In genomic region chr5:137375627-137376026, GRCm38 (mm10) we compare ENCODE assay signal across 9 mouse cellular contexts. TPM values are rescaled to one million over a fixed set of nuclear protein-coding genes. Genes with fewer than 3 reads are reported as not detected.
DNase-seq lines count a peak whose midpoint lies in the region; ATAC-seq and TF ChIP-seq lines count a peak whose summit lies in the region.
"Had no signal": no experiment of that assay in that cellular context is flagged by ENCODE, and none has a peak within 500 bp of the region (broad histone marks: within the 10 kb centered on the region; RNA-seq: fewer than 3 reads in every experiment).

No protein-coding gene starts in this region.

- no peak for TF ChIP-seq EP300 in stomach, postnatal 0 days (optimal IDR thresholded peaks at IDR 0.05)
- TF ChIP-seq EP300 in heart, adult 2 months (IDR thresholded peaks at IDR 0.05; ENCODE audit: insufficient read depth, low read depth, low read length): peak; percentile 77; the same call in 1 of the 2 replicates

- H3K9me3 ChIP-seq in stomach, embryonic 14.5 days (ENCODE audit: control insufficient read depth, low read depth, low read length): no peaks in the 10 kb centered on the region
- H3K9me3 ChIP-seq in stomach, postnatal 0 days (ENCODE audit: control insufficient read depth, low read length): no peaks in the 10 kb centered on the region
- no peaks in the 10 kb centered on the region for H3K9me3 ChIP-seq in kidney, embryonic 16.5 days (ENCODE audit: low read length)
- no peaks in the 10 kb centered on the region for H3K9me3 ChIP-seq in stomach, embryonic 15.5 days

- H3K4me2 ChIP-seq in stomach, embryonic 14.5 days (replicated peaks; ENCODE audit: low read depth, low read length): no peak overlapping the region
- H3K4me2 ChIP-seq in stomach, postnatal 0 days (replicated peaks; ENCODE audit: low read depth): no peak overlapping the region
- no peak overlapping the region for H3K4me2 ChIP-seq in kidney, embryonic 16.5 days (replicated peaks; ENCODE audit: low read depth, low read length)
- no peak overlapping the region for H3K4me2 ChIP-seq in stomach, embryonic 15.5 days

- H3K27ac ChIP-seq in stomach, embryonic 14.5 days (ENCODE audit: low read length): peak overlapping the region; percentile 30; the same call in 1 of the 2 replicates
- no peak overlapping the region; the same call in 1 of the 2 replicates for H3K27ac ChIP-seq in stomach, postnatal 0 days (replicated peaks)
- H3K27ac ChIP-seq in heart, adult 2 months: no peak overlapping the region; the same call in 1 of the 2 replicates
- H3K27ac ChIP-seq in kidney, embryonic 16.5 days (ENCODE audit: low read length): peak overlapping the region; percentile 59; the same call in 1 of the 2 replicates
- peak overlapping the region; percentile 51; the same call in 1 of the 2 replicates for H3K27ac ChIP-seq in stomach, embryonic 15.5 days

- H3K27me3 ChIP-seq in stomach, embryonic 14.5 days (ENCODE audit: control insufficient read depth, insufficient read depth, low read length): no peaks in the 10 kb centered on the region
- H3K27me3 ChIP-seq in stomach, postnatal 0 days (ENCODE audit: control insufficient read depth, insufficient read depth, low read length): no peaks in the 10 kb centered on the region
- no peaks in the 10 kb centered on the region for H3K27me3 ChIP-seq in heart, adult 2 months (ENCODE audit: control insufficient read depth, insufficient read depth, low read length)
- no peaks in the 10 kb centered on the region for H3K27me3 ChIP-seq in kidney, embryonic 16.5 days (ENCODE audit: insufficient read depth, low read length)
- no peaks in the 10 kb centered on the region for H3K27me3 ChIP-seq in stomach, embryonic 15.5 days (replicated peaks)

- no peak for DNase-seq in stomach, postnatal 0 days (ENCODE audit: low spot score)
- DNase-seq in heart, adult 2 months: peak; percentile 78 to 81
- DNase-seq in cerebellum, adult 9-11 months: no peak
- no peak for DNase-seq in left cerebral cortex, adult 11 months (ENCODE audit: low spot score)
- no peak for DNase-seq in urinary bladder, postnatal 4 days (ENCODE audit: low spot score in 2 of 2)

- H3K79me2 ChIP-seq in heart, adult 2 months (replicated peaks; ENCODE audit: control insufficient read depth, insufficient read depth, low read length): no peaks in the 10 kb centered on the region

- H3K4me3 ChIP-seq in stomach, embryonic 14.5 days (ENCODE audit: low read depth, low read length): no peak overlapping the region
- no peak overlapping the region for H3K4me3 ChIP-seq in stomach, postnatal 0 days (ENCODE audit: low read depth, low read length)
- H3K4me3 ChIP-seq in heart, adult 2 months: no peak overlapping the region
- H3K4me3 ChIP-seq in kidney, embryonic 16.5 days (ENCODE audit: low read length): no peak overlapping the region
- H3K4me3 ChIP-seq in stomach, embryonic 15.5 days (replicated peaks): no peak overlapping the region

- peak; percentile 40; the same call in 1 of the 2 replicates for TF ChIP-seq POLR2A in heart, adult 2 months (IDR thresholded peaks at IDR 0.05; ENCODE audit: insufficient read depth, low read depth, low read length)

- TF ChIP-seq CTCF in stomach, postnatal 0 days (IDR thresholded peaks at IDR 0.05; ENCODE audit: low read depth): no peak
- no peak for TF ChIP-seq CTCF in heart, adult 2 months (IDR thresholded peaks at IDR 0.05)

- no peak for ATAC-seq in stomach, embryonic 14.5 days (ENCODE audit: insufficient number of reproducible peaks, insufficient read depth, low FRiP score, low read depth)
- no peak for ATAC-seq in stomach, postnatal 0 days (ENCODE audit: low FRiP score, low TSS enrichment)
- ATAC-seq in kidney, embryonic 16.5 days (ENCODE audit: low FRiP score, low TSS enrichment): peak; percentile 16; the same call in 1 of the 2 replicates
- ATAC-seq in stomach, embryonic 15.5 days (ENCODE audit: insufficient read depth, low FRiP score, low read depth): no peak; the same call in 1 of the 2 replicates

- H3K9ac ChIP-seq in stomach, embryonic 14.5 days (replicated peaks; ENCODE audit: low read depth, low read length): no peak overlapping the region
- no peak overlapping the region for H3K9ac ChIP-seq in stomach, postnatal 0 days (ENCODE audit: low read length)
- H3K9ac ChIP-seq in heart, adult 2 months (ENCODE audit: low read depth, low read length): no peak overlapping the region
- no peak overlapping the region for H3K9ac ChIP-seq in kidney, embryonic 16.5 days (replicated peaks; ENCODE audit: low read length)
- H3K9ac ChIP-seq in stomach, embryonic 15.5 days: no peak overlapping the region

- intact Hi-C loops in heart, adult 2 months (cut with DNase I): loop anchor here (1.0 to 5.0 kb wide), 3 partner anchors 25 to 243 kb away; partner anchors contain the start of gene Ephb4

- peaks cover 40% of the 10 kb centered on the region for H3K36me3 ChIP-seq in stomach, embryonic 14.5 days (ENCODE audit: control insufficient read depth, insufficient read depth, low read length)
- peaks cover 22% of the 10 kb centered on the region for H3K36me3 ChIP-seq in stomach, postnatal 0 days (ENCODE audit: control insufficient read depth, insufficient read depth, low read length)
- peaks cover 7% of the 10 kb centered on the region for H3K36me3 ChIP-seq in heart, adult 2 months (ENCODE audit: control insufficient read depth, insufficient read depth, low read length)
- H3K36me3 ChIP-seq in kidney, embryonic 16.5 days (ENCODE audit: insufficient read depth, low read length): peaks cover 49% of the 10 kb centered on the region
- peaks cover 43% of the 10 kb centered on the region for H3K36me3 ChIP-seq in stomach, embryonic 15.5 days

- 36% methylated on average over 2 of the region's 2 CpGs for WGBS in stomach, embryonic 14.5 days
- WGBS in stomach, postnatal 0 days: 43% methylated on average over 2 of the region's 2 CpGs
- 8% methylated on average over 2 of the region's 2 CpGs for WGBS in heart, adult 2 months
- WGBS in kidney, embryonic 16.5 days: 26% methylated on average over 2 of the region's 2 CpGs
- WGBS in stomach, embryonic 15.5 days: 38% methylated on average over 2 of the region's 2 CpGs

- H3K4me1 ChIP-seq in stomach, embryonic 14.5 days (ENCODE audit: control insufficient read depth, insufficient read depth, low read length): peaks cover 13% of the 10 kb centered on the region
- H3K4me1 ChIP-seq in stomach, postnatal 0 days (replicated peaks; ENCODE audit: control insufficient read depth, insufficient read depth): no peaks in the 10 kb centered on the region
- H3K4me1 ChIP-seq in heart, adult 2 months (ENCODE audit: control insufficient read depth, insufficient read depth, low read length): peaks cover 14% of the 10 kb centered on the region
- H3K4me1 ChIP-seq in kidney, embryonic 16.5 days (ENCODE audit: insufficient read depth, low read length): peaks cover 16% of the 10 kb centered on the region
- peaks cover 10% of the 10 kb centered on the region for H3K4me1 ChIP-seq in stomach, embryonic 15.5 days

RNA-seq across cellular contexts. Expression of gene Ephb4, which starts 25.7 kb away (rescaled TPM):
- polyA plus RNA-seq in stomach, embryonic 14.5 days (2014; fragmentation: Nextera tagmentation; extraction: Ambion mirVana): 42.0 and 44.6 TPM in 2 replicates
- polyA plus RNA-seq in stomach, postnatal 0 days (2015; fragmentation: Nextera tagmentation; extraction: Ambion mirVana): 12.1 and 13.9 TPM in 2 replicates
- total RNA-seq in heart, adult 2 months (2021): 10 to 100 TPM; 45.9 to 53.9 TPM
- polyA plus RNA-seq in heart, adult 2 months (2012; rRNA removed): 35.2 and 51.8 TPM in 2 replicates
- polyA plus RNA-seq in kidney, embryonic 16.5 days (2015; fragmentation: Nextera tagmentation; extraction: Ambion mirVana): 53.7 and 55.3 TPM in 2 replicates
- polyA plus RNA-seq in stomach, embryonic 15.5 days (2015; fragmentation: Nextera tagmentation; extraction: Ambion mirVana): 35.5 and 41.4 TPM in 2 replicates
- total RNA-seq: neutrophil, adult 5-6 weeks had no signal

RNA-seq across cellular contexts. Expression of gene Slc12a9, which starts 42.2 kb away (rescaled TPM):
- polyA plus RNA-seq in stomach, embryonic 14.5 days (2014; fragmentation: Nextera tagmentation; extraction: Ambion mirVana): 8.0 and 10.1 TPM in 2 replicates
- 6.5 and 7.2 TPM in 2 replicates for polyA plus RNA-seq in stomach, postnatal 0 days (2015; fragmentation: Nextera tagmentation; extraction: Ambion mirVana)
- total RNA-seq in heart, adult 2 months (2021): 1 to 10 TPM; 1.7 to 2.2 TPM
- 6.0 and 8.9 TPM in 2 replicates for polyA plus RNA-seq in heart, adult 2 months (2012; rRNA removed)
- 16.3 and 16.6 TPM in 2 replicates for polyA plus RNA-seq in kidney, embryonic 16.5 days (2015; fragmentation: Nextera tagmentation; extraction: Ambion mirVana)
- 13.0 and 14.5 TPM in 2 replicates for polyA plus RNA-seq in stomach, embryonic 15.5 days (2015; fragmentation: Nextera tagmentation; extraction: Ambion mirVana)

Comparison
In these comparisons a context has a peak if more than half of its experiments do, and no peak if none do; other contexts are left out.
1. H3K27ac ChIP-seq: peak in stomach, embryonic 14.5 days (single experiment), kidney, embryonic 16.5 days (single experiment) and stomach, embryonic 15.5 days (single experiment); none in stomach, postnatal 0 days (single experiment) and heart, adult 2 months (single experiment).
2. DNase-seq: peak in heart, adult 2 months (2 of 2); none in stomach, postnatal 0 days (single experiment), cerebellum, adult 9-11 months (single experiment), left cerebral cortex, adult 11 months (single experiment) and urinary bladder, postnatal 4 days (0 of 2).